Mouse (Mus musculus): ENCODE measurements at regions not wholly inside any gene's neighbourhood (a gene's known extent, or its start where the extent isn't known, plus 50 kb on each side); places are given as distances from the start of the nearest gene placed in this dataset.

GRCm38 (mm10) chr7:70823020-70823419, 456.5 kb upstream of the Nr2f2 start:
- Histone ChIP-seq H3K4me3 (no peak overlapping the region), H3K9me3 (replicated peaks) (no peaks in the 10 kb centered on the region), H3K36me3 (no peaks in the 10 kb centered on the region), H3K4me1 (peaks cover 6% of the 10 kb centered on the region), H3K27me3 (ENCODE audit: low read depth, poor library complexity, severe bottlenecking) (0 out of 2 replicates have a peak, but pooled peaks cover 3% of the 10 kb centered on the region), H3K27ac (replicated peaks) (no peak overlapping the region)
- no peak for DNase-seq (ENCODE audit: low spot score)
- 77% methylated on average over 11 of the region's 11 CpGs for WGBS

- WGBS = 77% methylated on average over 9 of the region's 9 CpGs
- Histone ChIP-seq H3K36me3 (no peaks in the 10 kb centered on the region), H3K4me3 (no peak overlapping the region), H3K27me3 (ENCODE audit: low read depth, poor library complexity, severe bottlenecking) (0 out of 2 replicates have a peak, but pooled peaks cover 9% of the 10 kb centered on the region), H3K9me3 (replicated peaks) (no peaks in the 10 kb centered on the region), H3K4me1 (peaks cover 6% of the 10 kb centered on the region), H3K27ac (replicated peaks) (no peak overlapping the region)
- DNase-seq (ENCODE audit: low spot score) = no peak
Measured at GRCm38 (mm10) chr7:70822310-70822821, 455.8 kb upstream of the Nr2f2 start.

GRCm38 (mm10) chr7:70821861-70822260, 455.3 kb upstream of the Nr2f2 start:
- WGBS = 86% methylated on average over 4 of the region's 4 CpGs
- no peaks in the 10 kb centered on the region for H3K36me3 ChIP-seq
- H3K4me1 ChIP-seq = peaks cover 6% of the 10 kb centered on the region
- no peak overlapping the region for H3K4me3 ChIP-seq
- no peaks in the 10 kb centered on the region for H3K9me3 ChIP-seq (replicated peaks)
- H3K27ac ChIP-seq (replicated peaks) = no peak overlapping the region
- no peak for DNase-seq (ENCODE audit: low spot score)
- H3K27me3 ChIP-seq (ENCODE audit: low read depth, poor library complexity, severe bottlenecking) = 0 out of 2 replicates have a peak, but pooled peaks cover 11% of the 10 kb centered on the region

- DNase-seq (ENCODE audit: low spot score) = no peak
- H3K4me3 ChIP-seq = no peak overlapping the region
- H3K9me3 ChIP-seq (replicated peaks) = no peaks in the 10 kb centered on the region
- no peak overlapping the region for H3K27ac ChIP-seq (replicated peaks)
- no peaks in the 10 kb centered on the region for H3K36me3 ChIP-seq
- peaks cover 22% of the 10 kb centered on the region for H3K4me1 ChIP-seq
- WGBS = 89% methylated on average over 6 of the region's 6 CpGs
- H3K27me3 ChIP-seq (ENCODE audit: low read depth, poor library complexity, severe bottlenecking) = 0 out of 2 replicates have a peak, but pooled peaks cover 15% of the 10 kb centered on the region
Measured at GRCm38 (mm10) chr7:70817347-70817913, 450.9 kb upstream of the Nr2f2 start.

- Histone ChIP-seq H3K4me1 (peaks cover 20% of the 10 kb centered on the region), H3K27me3 (ENCODE audit: low read depth, poor library complexity, severe bottlenecking) (0 out of 2 replicates have a peak, but pooled peaks cover 15% of the 10 kb centered on the region), H3K27ac (replicated peaks) (0 out of 2 replicates have a peak overlapping the region, but pooled peaks have one; percentile 17), H3K4me3 (no peak overlapping the region), H3K36me3 (no peaks in the 10 kb centered on the region), H3K9me3 (replicated peaks) (no peaks in the 10 kb centered on the region)
- DNase-seq (ENCODE audit: low spot score) = no peak
- 61% methylated on average over 3 of the region's 3 CpGs for WGBS
Measured at GRCm38 (mm10) chr7:70814391-70814790, 447.9 kb upstream of the Nr2f2 start.

GRCm38 (mm10) chr7:70813101-70813500, 446.6 kb upstream of the Nr2f2 start:
- Histone ChIP-seq H3K9me3 (replicated peaks) (no peaks in the 10 kb centered on the region), H3K27ac (replicated peaks) (peak overlapping the region; percentile 63; the same call in 1 of the 2 replicates)

GRCm38 (mm10) chr7:70810411-70811090, 444.0 kb upstream of the Nr2f2 start:
- no peak for DNase-seq (ENCODE audit: low spot score)
- Histone ChIP-seq H3K4me3 (no peak overlapping the region), H3K27ac (replicated peaks) (no peak overlapping the region), H3K27me3 (ENCODE audit: low read depth, poor library complexity, severe bottlenecking) (peaks cover 3% of the 10 kb centered on the region; the same call in 1 of the 2 replicates), H3K9me3 (replicated peaks) (no peaks in the 10 kb centered on the region), H3K4me1 (peaks cover 20% of the 10 kb centered on the region), H3K36me3 (no peaks in the 10 kb centered on the region)
- WGBS = 87% methylated on average over 18 of the region's 18 CpGs

More at GRCm38 (mm10) chr7:70813101-70813500, 446.6 kb upstream of the Nr2f2 start:
- WGBS = 50% methylated on average over 5 of the region's 5 CpGs
- DNase-seq (ENCODE audit: low spot score) = no peak
- peaks cover 20% of the 10 kb centered on the region for H3K4me1 ChIP-seq
- 0 out of 2 replicates have a peak, but pooled peaks cover 12% of the 10 kb centered on the region for H3K27me3 ChIP-seq (ENCODE audit: low read depth, poor library complexity, severe bottlenecking)
- H3K36me3 ChIP-seq = no peaks in the 10 kb centered on the region
- H3K4me3 ChIP-seq = no peak overlapping the region

- no peak overlapping the region for H3K27ac ChIP-seq (replicated peaks)
- H3K36me3 ChIP-seq = no peaks in the 10 kb centered on the region
- WGBS = 89% methylated on average over 1 of the region's 1 CpGs
- H3K4me3 ChIP-seq = no peak overlapping the region
- no peaks in the 10 kb centered on the region for H3K9me3 ChIP-seq (replicated peaks)
- H3K4me1 ChIP-seq = no peaks in the 10 kb centered on the region
- no peaks in the 10 kb centered on the region; the same call in 1 of the 2 replicates for H3K27me3 ChIP-seq (ENCODE audit: low read depth, poor library complexity, severe bottlenecking)
- DNase-seq (ENCODE audit: low spot score) = no peak
Measured at GRCm38 (mm10) chr7:70804281-70804680, 437.7 kb upstream of the Nr2f2 start.

GRCm38 (mm10) chr7:70799976-70800375, 433.4 kb upstream of the Nr2f2 start:
- Histone ChIP-seq H3K9me3 (replicated peaks) (no peaks in the 10 kb centered on the region), H3K27ac (replicated peaks) (no peak overlapping the region)
- 83% methylated on average over 1 of the region's 1 CpGs for WGBS

GRCm38 (mm10) chr7:70799031-70799766, 432.7 kb upstream of the Nr2f2 start:
- no peak overlapping the region for H3K4me3 ChIP-seq
- H3K27ac ChIP-seq (replicated peaks) = no peak overlapping the region
- H3K4me1 ChIP-seq = 0 out of 2 replicates have a peak, but pooled peaks cover 5% of the 10 kb centered on the region
- H3K9me3 ChIP-seq (replicated peaks) = no peaks in the 10 kb centered on the region
- H3K27me3 ChIP-seq (ENCODE audit: low read depth, poor library complexity, severe bottlenecking) = no peaks in the 10 kb centered on the region
- no peak for DNase-seq (ENCODE audit: low spot score)
- H3K36me3 ChIP-seq = no peaks in the 10 kb centered on the region
- WGBS = 88% methylated on average over 6 of the region's 6 CpGs

More at GRCm38 (mm10) chr7:70799976-70800375, 433.4 kb upstream of the Nr2f2 start:
- Histone ChIP-seq H3K36me3 (no peaks in the 10 kb centered on the region), H3K4me1 (0 out of 2 replicates have a peak, but pooled peaks cover 5% of the 10 kb centered on the region), H3K27me3 (ENCODE audit: low read depth, poor library complexity, severe bottlenecking) (no peaks in the 10 kb centered on the region), H3K4me3 (no peak overlapping the region)
- no peak for DNase-seq (ENCODE audit: low spot score)

GRCm38 (mm10) chr7:70796038-70796760, 429.7 kb upstream of the Nr2f2 start:
- DNase-seq (ENCODE audit: low spot score) = no peak
- H3K27me3 ChIP-seq (ENCODE audit: low read depth, poor library complexity, severe bottlenecking) = peaks cover 11% of the 10 kb centered on the region
- H3K36me3 ChIP-seq = no peaks in the 10 kb centered on the region
- 74% methylated on average over 12 of the region's 12 CpGs for WGBS
- H3K4me3 ChIP-seq = no peak overlapping the region
- no peak overlapping the region for H3K27ac ChIP-seq (replicated peaks)
- H3K9me3 ChIP-seq (replicated peaks) = no peaks in the 10 kb centered on the region
- 0 out of 2 replicates have a peak, but pooled peaks cover 5% of the 10 kb centered on the region for H3K4me1 ChIP-seq
